Mouse (Mus musculus) neural tube, embryonic 14.5 days (tissue): ENCODE data around the gene Robo1. TPM values are rescaled to one million over a fixed set of nuclear protein-coding genes. Genes with fewer than 3 reads are reported as not detected.

Source experiments
- ATAC-seq: fragments of 200-750 bp; cut with Nextera tagmentation; 2 replicates; pipeline ENCODE4 v1.8.0; 2017; ENCODE audit warnings: low read depth, mild to moderate bottlenecking, moderate TSS enrichment, moderate library complexity
- H3K27ac ChIP-seq: fragments of 300-500 bp; sonication (generic); 2 replicates; pipeline ENCODE4 v1.5.1; 2014; ENCODE audit warnings: low read depth, mild to moderate bottlenecking, control low read depth, low read length, moderate library complexity, mixed read lengths
- H3K27me3 ChIP-seq: fragments of 300-500 bp; sonication (generic); 2 replicates; pipeline ENCODE4 v1.6.1; 2014; ENCODE audit warnings: low read length; ENCODE audit not compliant: control insufficient read depth, insufficient read depth
- H3K36me3 ChIP-seq: fragments of 300-500 bp; sonication (generic); 2 replicates; pipeline ENCODE4 v1.6.1; 2014; ENCODE audit warnings: low read length, mixed read lengths; ENCODE audit not compliant: control insufficient read depth, insufficient read depth
- H3K4me1 ChIP-seq: fragments of 300-500 bp; sonication (generic); 2 replicates; pipeline ENCODE4 v1.6.1; 2014; ENCODE audit warnings: low read length; ENCODE audit not compliant: control insufficient read depth, insufficient read depth
- H3K4me2 ChIP-seq: fragments of 300-500 bp; sonication (generic); 2 replicates; pipeline ENCODE4 v1.6.1; 2014; ENCODE audit warnings: mild to moderate bottlenecking, low read depth, low read length, control low read depth
- H3K4me3 ChIP-seq: fragments of 300-500 bp; sonication (generic); 2 replicates; pipeline ENCODE4 v1.5.1; 2014; ENCODE audit warnings: low read depth, low read length, control low read depth, mixed read lengths
- H3K9ac ChIP-seq: fragments of 300-500 bp; sonication (generic); replicated peaks from 2 replicates; pipeline ENCODE4 v1.6.1; 2014; ENCODE audit warnings: low read depth, mild to moderate bottlenecking, control low read depth, low read length, mixed read lengths
- H3K9me3 ChIP-seq: fragments of 300-500 bp; sonication (generic); 2 replicates; pipeline ENCODE4 v1.6.1; 2016; ENCODE audit warnings: low read length; ENCODE audit not compliant: control insufficient read depth
- WGBS: fragments of 180-500 bp; shearing (Covaris S2); extraction: QIAGEN DNeasy Blood & Tissue Kit; methylation state at CpG from one replicate; pipeline ENCODE4 v1.1.7; 2014; 5-methylcytosine and 5-hydroxymethylcytosine counted together
- polyA plus RNA-seq: library from polyadenylated mRNA; unstranded; fragments of >200 nt; fragmentation: Nextera tagmentation; extraction: Ambion mirVana; gene quantifications from 2 replicates; pipeline ENCODE4 v1.2.1, GENCODE M21; 2014

Robo1 gene
- polyA plus RNA-seq, 1 experiment from 2014 or later: 46.2 TPM

- Histone ChIP-seq H3K4me3 (no peak overlapping the region), H3K27me3 (no peaks in the 10 kb centered on the region), H3K9me3 (no peaks in the 10 kb centered on the region), H3K27ac (no peak overlapping the region), H3K4me1 (peaks cover 7% of the 10 kb centered on the region), H3K9ac (no peak overlapping the region), H3K4me2 (no peak overlapping the region), H3K36me3 (no peaks in the 10 kb centered on the region)
- WGBS: 87% methylated on average over 9 of the region's 9 CpGs
- ATAC-seq: no peak
Measured at GRCm38 (mm10) chr16:72791181-72791705, 483.1 kb downstream of the Robo1 start.

GRCm38 (mm10) chr16:72794692-72795378 lies 486.7 kb downstream of the Robo1 start:
- no peak overlapping the region for H3K27ac ChIP-seq
- H3K9me3 ChIP-seq: no peaks in the 10 kb centered on the region
- ATAC-seq: no peak
- WGBS: 44% methylated on average over 6 of the region's 6 CpGs
- no peaks in the 10 kb centered on the region for H3K27me3 ChIP-seq
- H3K9ac ChIP-seq: no peak overlapping the region
- peaks cover 7% of the 10 kb centered on the region for H3K4me1 ChIP-seq
- H3K4me2 ChIP-seq: no peak overlapping the region
- no peaks in the 10 kb centered on the region for H3K36me3 ChIP-seq
- no peak overlapping the region for H3K4me3 ChIP-seq

- Histone ChIP-seq H3K9ac (no peak overlapping the region), H3K27ac (no peak overlapping the region), H3K4me1 (peaks cover 8% of the 10 kb centered on the region), H3K4me2 (no peak overlapping the region), H3K9me3 (no peaks in the 10 kb centered on the region), H3K4me3 (no peak overlapping the region), H3K36me3 (no peaks in the 10 kb centered on the region), H3K27me3 (no peaks in the 10 kb centered on the region)
- no peak for ATAC-seq
- WGBS: 53% methylated on average over 1 of the region's 1 CpGs
Measured at GRCm38 (mm10) chr16:72795379-72795712, 487.2 kb downstream of the Robo1 start.

GRCm38 (mm10) chr16:72798405-72798949 lies 490.4 kb downstream of the Robo1 start:
- H3K4me2 ChIP-seq: no peak overlapping the region
- H3K9ac ChIP-seq: no peak overlapping the region
- no peaks in the 10 kb centered on the region for H3K9me3 ChIP-seq
- no peak overlapping the region for H3K4me3 ChIP-seq
- H3K4me1 ChIP-seq: peaks cover 10% of the 10 kb centered on the region
- no peak for ATAC-seq
- no peak overlapping the region for H3K27ac ChIP-seq
- 89% methylated on average over 12 of the region's 12 CpGs for WGBS
- no peaks in the 10 kb centered on the region for H3K36me3 ChIP-seq
- H3K27me3 ChIP-seq: no peaks in the 10 kb centered on the region

GRCm38 (mm10) chr16:72800121-72800749 lies 492.1 kb downstream of the Robo1 start:
- peak; percentile 64; the same call in 1 of the 2 replicates for ATAC-seq
- H3K4me3 ChIP-seq: no peak overlapping the region
- peak overlapping the region; percentile 4; the same call in 1 of the 2 replicates for H3K27ac ChIP-seq

GRCm38 (mm10) chr16:72800788-72801187 lies 492.7 kb downstream of the Robo1 start:
- Histone ChIP-seq H3K36me3 (no peaks in the 10 kb centered on the region), H3K4me1 (peaks cover 7% of the 10 kb centered on the region), H3K27ac (no peak overlapping the region), H3K27me3 (no peaks in the 10 kb centered on the region), H3K9me3 (no peaks in the 10 kb centered on the region), H3K9ac (no peak overlapping the region), H3K4me2 (no peak overlapping the region), H3K4me3 (no peak overlapping the region)
- 75% methylated on average over 6 of the region's 6 CpGs for WGBS
- ATAC-seq: peak; percentile 8; the same call in 1 of the 2 replicates

More at GRCm38 (mm10) chr16:72800121-72800749, 492.1 kb downstream of the Robo1 start:
- 39% methylated on average over 15 of the region's 15 CpGs for WGBS
- no peak overlapping the region for H3K9ac ChIP-seq
- H3K36me3 ChIP-seq: no peaks in the 10 kb centered on the region
- peak overlapping the region; percentile 3; the same call in 1 of the 2 replicates for H3K4me2 ChIP-seq
- no peaks in the 10 kb centered on the region for H3K27me3 ChIP-seq
- H3K4me1 ChIP-seq: peaks cover 10% of the 10 kb centered on the region
- H3K9me3 ChIP-seq: no peaks in the 10 kb centered on the region

GRCm38 (mm10) chr16:72808351-72808750 lies 500.2 kb downstream of the Robo1 start:
- Histone ChIP-seq H3K27me3 (no peaks in the 10 kb centered on the region), H3K4me2 (no peak overlapping the region), H3K9me3 (no peaks in the 10 kb centered on the region), H3K27ac (no peak overlapping the region), H3K4me1 (peaks cover 13% of the 10 kb centered on the region; the same call in 1 of the 2 replicates), H3K9ac (no peak overlapping the region), H3K36me3 (no peaks in the 10 kb centered on the region), H3K4me3 (no peak overlapping the region)
- no peak for ATAC-seq
- WGBS: 62% methylated on average over 10 of the region's 10 CpGs

GRCm38 (mm10) chr16:72810942-72811341 lies 502.8 kb downstream of the Robo1 start:
- H3K36me3 ChIP-seq: no peaks in the 10 kb centered on the region
- H3K4me1 ChIP-seq: peaks cover 13% of the 10 kb centered on the region; the same call in 1 of the 2 replicates
- no peaks in the 10 kb centered on the region for H3K27me3 ChIP-seq
- WGBS: 50% methylated on average over 3 of the region's 3 CpGs
- no peak overlapping the region for H3K9ac ChIP-seq
- no peak overlapping the region for H3K4me3 ChIP-seq
- no peak overlapping the region for H3K4me2 ChIP-seq
- H3K27ac ChIP-seq: no peak overlapping the region
- no peak for ATAC-seq
- H3K9me3 ChIP-seq: no peaks in the 10 kb centered on the region

GRCm38 (mm10) chr16:72811494-72811893 lies 503.4 kb downstream of the Robo1 start:
- Histone ChIP-seq H3K27ac (no peak overlapping the region), H3K27me3 (no peaks in the 10 kb centered on the region), H3K4me3 (no peak overlapping the region), H3K9me3 (no peaks in the 10 kb centered on the region), H3K9ac (no peak overlapping the region), H3K4me2 (no peak overlapping the region), H3K36me3 (no peaks in the 10 kb centered on the region), H3K4me1 (peaks cover 13% of the 10 kb centered on the region; the same call in 1 of the 2 replicates)
- 54% methylated on average over 5 of the region's 5 CpGs for WGBS
- ATAC-seq: no peak
